Mouse (Mus musculus) myocyte (in vitro differentiated cells): ENCODE results near the gene Tmtc4.

Source experiments
- E2F4 ChIP-seq: IDR thresholded peaks from one replicate; pipeline ENCODE4 v1.6.1; 2011; ENCODE audit warnings: mild to moderate bottlenecking, control low read depth, moderate library complexity; ENCODE audit not compliant: insufficient read depth
- MAX ChIP-seq: IDR thresholded peaks from one replicate; pipeline ENCODE4 v1.6.1; 2011; ENCODE audit warnings: low read depth, mild to moderate bottlenecking, control low read depth
- POLR2A ChIP-seq: IDR thresholded peaks from one replicate; pipeline ENCODE4 v1.6.1; 2011; ENCODE audit warnings: low read depth, mild to moderate bottlenecking, control low read depth, moderate library complexity; ENCODE audit not compliant: insufficient read length

- TF ChIP-seq POLR2A (no peak), MAX (no peak), E2F4 (no peak)
These were observed 47.4 kb downstream of the Tmtc4 start for GRCm38 (mm10) chr14:122936460-122936859.
